Mouse (Mus musculus) heart, embryonic 15.5 days (tissue): ENCODE data around the gene Cfap36. TPM values are rescaled to one million over a fixed set of nuclear protein-coding genes. Genes with fewer than 3 reads are reported as not detected.

Source experiments
- ATAC-seq: fragments of 200-750 bp; cut with Nextera tagmentation; replicated peaks from 2 replicates; pipeline ENCODE4 v1.8.0; 2017; ENCODE audit warnings: low read depth, moderate TSS enrichment; ENCODE audit not compliant: insufficient number of reproducible peaks, insufficient read depth, low FRiP score
- H3K27ac ChIP-seq: fragments of 300-500 bp; sonication (generic); 2 replicates; pipeline ENCODE4 v1.5.1; 2015; ENCODE audit warnings: mild to moderate bottlenecking, inconsistent platforms
- H3K27me3 ChIP-seq: fragments of 300-500 bp; sonication (generic); 2 replicates; pipeline ENCODE4 v1.6.1; 2015; ENCODE audit warnings: inconsistent platforms
- H3K36me3 ChIP-seq: fragments of 300-500 bp; sonication (generic); 2 replicates; pipeline ENCODE4 v1.6.1; 2015; ENCODE audit warnings: mild to moderate bottlenecking, inconsistent platforms
- H3K4me1 ChIP-seq: fragments of 300-500 bp; sonication (generic); replicated peaks from 2 replicates; pipeline ENCODE4 v1.6.1; 2015; ENCODE audit warnings: inconsistent platforms
- H3K4me2 ChIP-seq: fragments of 300-500 bp; sonication (generic); 2 replicates; pipeline ENCODE4 v1.6.1; 2015; ENCODE audit warnings: inconsistent platforms, mild to moderate bottlenecking, moderate library complexity
- H3K4me3 ChIP-seq: fragments of 300-500 bp; sonication (generic); 2 replicates; pipeline ENCODE4 v1.5.1; 2015; ENCODE audit warnings: mild to moderate bottlenecking, inconsistent platforms
- H3K9ac ChIP-seq: fragments of 300-500 bp; sonication (generic); 2 replicates; pipeline ENCODE4 v1.6.1; 2015; ENCODE audit warnings: mild to moderate bottlenecking, inconsistent platforms
- H3K9me3 ChIP-seq: fragments of 300-500 bp; sonication (generic); replicated peaks from 2 replicates; pipeline ENCODE4 v1.6.1; 2016; ENCODE audit warnings: inconsistent platforms
- WGBS: fragments of 180-500 bp; shearing (Covaris S2); methylation state at CpG from one replicate; pipeline ENCODE4 v1.1.7; 2015; ENCODE audit warnings: mixed read lengths; 5-methylcytosine and 5-hydroxymethylcytosine counted together
- polyA plus RNA-seq: library from polyadenylated mRNA; unstranded; fragments of >200 nt; fragmentation: Nextera tagmentation; extraction: Ambion mirVana; gene quantifications from 2 replicates; pipeline ENCODE4 v1.2.1, GENCODE M21; 2015

Cfap36 gene
- polyA plus RNA-seq, 1 experiment from 2014 or later: 42.7 TPM

DNA sequence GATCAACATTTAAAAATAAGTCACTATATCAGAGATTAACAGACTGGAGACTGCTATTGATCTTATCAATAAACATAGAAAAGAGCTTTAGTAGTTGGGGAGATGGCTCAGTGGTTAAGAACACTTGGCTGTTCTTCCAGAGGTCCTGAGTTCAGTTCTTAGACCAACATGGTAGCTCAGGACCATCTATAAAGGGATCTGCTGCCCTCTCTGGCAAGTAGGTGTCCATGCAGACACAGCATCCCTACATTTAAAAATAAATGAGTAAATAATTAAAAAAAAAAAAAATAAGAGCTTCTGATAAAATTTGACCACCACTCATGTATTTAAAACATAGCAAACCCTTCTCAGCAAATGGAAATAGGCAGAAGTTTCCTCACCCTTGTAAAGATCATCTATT lies 9.2 kb downstream of the Cfap36 start:
- no peak for ATAC-seq
- peaks cover 8% of the 10 kb centered on the region; the same call in 1 of the 2 replicates for H3K36me3 ChIP-seq
- H3K9me3 ChIP-seq: no peaks in the 10 kb centered on the region
- no peak overlapping the region for H3K4me2 ChIP-seq
- no peaks in the 10 kb centered on the region for H3K27me3 ChIP-seq
- no peak overlapping the region for H3K4me3 ChIP-seq
- peaks cover 2% of the 10 kb centered on the region; the same call in 1 of the 2 replicates for H3K4me1 ChIP-seq
- no peak overlapping the region for H3K27ac ChIP-seq
- H3K9ac ChIP-seq: no peak overlapping the region

DNA sequence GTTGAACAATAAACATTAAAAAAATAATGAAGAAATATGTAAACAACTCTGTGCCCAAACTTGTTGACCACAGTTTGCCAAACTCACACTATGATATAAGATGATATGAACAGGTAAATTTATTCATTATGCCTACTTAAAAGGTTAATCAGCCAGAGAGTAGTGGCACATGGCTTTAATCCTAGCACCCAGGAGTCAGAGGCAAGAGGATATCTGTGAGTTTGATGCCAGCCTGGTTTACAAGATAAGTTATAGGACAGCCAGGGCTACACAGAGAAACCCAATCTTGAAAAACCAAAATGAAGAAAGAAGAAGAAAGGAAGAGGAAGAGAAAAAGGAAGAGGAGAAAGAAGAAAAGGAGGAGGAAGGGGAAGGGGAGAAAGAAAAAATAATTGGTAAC lies 9.8 kb downstream of the Cfap36 start:
- ATAC-seq: no peak
- no peak overlapping the region for H3K9ac ChIP-seq
- no peaks in the 10 kb centered on the region for H3K27me3 ChIP-seq
- no peak overlapping the region for H3K4me3 ChIP-seq
- H3K4me2 ChIP-seq: no peak overlapping the region
- H3K27ac ChIP-seq: no peak overlapping the region
- no peaks in the 10 kb centered on the region for H3K9me3 ChIP-seq
- peaks cover 10% of the 10 kb centered on the region; the same call in 1 of the 2 replicates for H3K36me3 ChIP-seq
- H3K4me1 ChIP-seq: peaks cover 2% of the 10 kb centered on the region; the same call in 1 of the 2 replicates

DNA sequence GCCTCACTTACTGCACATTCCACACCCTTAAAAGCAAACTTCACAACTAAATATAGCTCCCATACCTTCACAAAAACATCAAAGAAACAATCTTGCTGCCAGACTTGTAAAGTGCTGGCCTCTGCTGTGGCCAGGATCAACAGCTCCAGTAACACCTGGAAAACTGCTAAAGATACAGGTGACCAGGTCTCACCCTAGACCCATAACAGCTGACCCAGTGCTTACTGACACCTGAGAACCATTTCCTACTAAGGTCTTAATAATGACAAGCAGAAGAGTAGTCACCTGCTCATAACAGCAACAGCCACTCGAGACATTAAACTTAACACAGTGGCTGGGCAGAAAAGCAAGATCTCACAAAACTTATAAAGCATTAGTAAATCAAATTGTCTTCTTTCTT lies 13.6 kb downstream of the Cfap36 start:
- H3K4me2 ChIP-seq: no peak overlapping the region
- H3K4me1 ChIP-seq: peaks cover 2% of the 10 kb centered on the region; the same call in 1 of the 2 replicates
- ATAC-seq: no peak
- no peaks in the 10 kb centered on the region for H3K9me3 ChIP-seq
- 60% methylated on average over 1 of the region's 1 CpGs for WGBS
- no peak overlapping the region for H3K9ac ChIP-seq
- H3K4me3 ChIP-seq: no peak overlapping the region
- peaks cover 20% of the 10 kb centered on the region; the same call in 1 of the 2 replicates for H3K36me3 ChIP-seq
- H3K27me3 ChIP-seq: no peaks in the 10 kb centered on the region
- no peak overlapping the region for H3K27ac ChIP-seq

DNA sequence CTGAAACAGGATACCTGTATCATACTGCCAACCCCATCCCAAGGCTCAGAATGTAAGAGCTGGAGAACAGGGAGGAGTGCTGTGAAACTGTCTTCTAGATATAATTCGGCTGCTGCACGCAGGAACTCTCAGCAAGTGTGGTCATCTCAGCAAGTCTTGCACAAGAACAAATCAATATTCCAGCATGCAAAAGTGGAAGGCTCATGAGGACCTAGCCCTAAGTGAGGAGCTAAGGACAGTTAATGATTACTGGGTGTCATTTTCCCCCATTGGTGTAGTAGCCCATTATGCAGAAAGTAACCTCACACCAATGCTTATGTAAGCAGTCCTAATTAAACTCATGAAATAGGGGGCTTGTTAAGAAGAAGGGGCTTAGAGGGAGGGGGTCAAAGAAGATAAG lies 18.3 kb downstream of the Cfap36 start:
- H3K4me3 ChIP-seq: no peak overlapping the region
- no peaks in the 10 kb centered on the region for H3K27me3 ChIP-seq
- 93% methylated on average over 2 of the region's 2 CpGs for WGBS
- peaks cover 45% of the 10 kb centered on the region for H3K36me3 ChIP-seq
- no peak overlapping the region for H3K9ac ChIP-seq
- ATAC-seq: no peak
- no peaks in the 10 kb centered on the region; the same call in 1 of the 2 replicates for H3K4me1 ChIP-seq
- H3K9me3 ChIP-seq: no peaks in the 10 kb centered on the region
- H3K27ac ChIP-seq: no peak overlapping the region
- no peak overlapping the region for H3K4me2 ChIP-seq

DNA sequence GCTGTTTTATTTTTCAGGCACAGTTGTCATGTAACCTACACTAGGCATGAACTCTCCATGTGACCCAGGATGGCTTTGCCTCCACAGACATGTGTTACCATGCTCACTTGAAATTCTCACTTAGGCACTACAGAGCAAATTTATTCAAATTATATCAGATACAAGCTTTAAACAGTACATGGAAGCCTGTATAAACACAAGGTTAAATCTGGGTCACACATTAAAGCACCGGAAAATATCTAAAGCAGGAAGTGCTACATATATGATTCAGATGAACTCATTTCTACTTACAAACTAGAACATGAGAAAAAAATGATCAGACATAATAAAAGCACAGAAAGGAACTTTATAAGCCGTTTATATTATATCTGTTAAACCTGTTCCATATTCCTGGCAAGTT lies 22.5 kb downstream of the Cfap36 start:
- no peaks in the 10 kb centered on the region for H3K27me3 ChIP-seq

DNA sequence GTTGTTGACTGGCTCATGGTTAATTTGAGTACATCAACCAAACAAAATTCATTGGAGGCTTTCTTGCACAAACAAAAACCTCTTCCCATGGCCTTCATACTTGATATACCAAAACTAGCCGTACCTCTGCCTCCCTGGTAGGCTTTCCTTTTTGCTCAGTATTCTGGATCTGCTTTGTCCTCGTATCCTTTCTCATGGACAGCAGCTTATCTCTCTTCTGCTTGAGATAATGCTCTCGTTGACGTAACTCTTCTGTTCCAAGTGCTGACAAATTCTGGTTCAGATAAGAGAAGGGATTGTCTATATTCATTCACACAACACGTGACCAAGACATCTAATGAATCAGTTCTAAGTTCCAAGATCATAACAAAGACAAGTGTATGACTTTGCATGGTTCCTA lies 24.9 kb downstream of the Cfap36 start:
- H3K9me3 ChIP-seq: no peaks in the 10 kb centered on the region
- H3K36me3 ChIP-seq: peaks cover 60% of the 10 kb centered on the region
- WGBS: 37% methylated on average over 5 of the region's 5 CpGs
- H3K4me1 ChIP-seq: no peaks in the 10 kb centered on the region
- no peak for ATAC-seq
- no peak overlapping the region for H3K4me3 ChIP-seq
- no peak overlapping the region for H3K27ac ChIP-seq
- no peaks in the 10 kb centered on the region for H3K27me3 ChIP-seq
- H3K9ac ChIP-seq: no peak overlapping the region
- no peak overlapping the region for H3K4me2 ChIP-seq

More for the DNA sequence above, 22.5 kb downstream of the Cfap36 start:
- 90% methylated on average over 2 of the region's 2 CpGs for WGBS
- Histone ChIP-seq H3K4me3 (no peak overlapping the region), H3K9ac (no peak overlapping the region), H3K4me1 (no peaks in the 10 kb centered on the region), H3K27ac (no peak overlapping the region), H3K4me2 (no peak overlapping the region), H3K9me3 (no peaks in the 10 kb centered on the region), H3K36me3 (peaks cover 67% of the 10 kb centered on the region)
- ATAC-seq: no peak

DNA sequence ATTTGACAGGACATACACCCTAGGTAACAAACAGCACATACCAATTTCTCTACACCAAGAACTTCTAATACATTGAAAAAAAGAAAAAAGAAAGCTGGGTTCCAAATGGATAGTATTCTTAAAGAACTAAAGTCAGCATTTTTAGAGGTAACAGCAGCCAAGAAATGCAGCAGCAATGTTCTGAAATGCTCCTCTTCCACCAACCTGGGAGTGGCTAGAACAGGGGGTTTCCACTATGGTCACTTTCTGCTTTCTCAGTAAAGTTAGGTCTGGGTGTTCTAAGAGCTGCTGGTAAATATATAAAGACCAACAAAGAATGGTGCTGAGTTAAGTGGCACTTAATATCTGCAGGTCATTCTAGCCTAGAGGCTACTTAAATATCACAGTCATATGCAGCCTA lies 28.2 kb downstream of the Cfap36 start:
- Histone ChIP-seq H3K4me2 (no peak overlapping the region), H3K27me3 (no peaks in the 10 kb centered on the region), H3K4me1 (no peaks in the 10 kb centered on the region), H3K27ac (no peak overlapping the region), H3K9me3 (no peaks in the 10 kb centered on the region), H3K4me3 (no peak overlapping the region), H3K9ac (no peak overlapping the region), H3K36me3 (peaks cover 67% of the 10 kb centered on the region)
- ATAC-seq: no peak

DNA sequence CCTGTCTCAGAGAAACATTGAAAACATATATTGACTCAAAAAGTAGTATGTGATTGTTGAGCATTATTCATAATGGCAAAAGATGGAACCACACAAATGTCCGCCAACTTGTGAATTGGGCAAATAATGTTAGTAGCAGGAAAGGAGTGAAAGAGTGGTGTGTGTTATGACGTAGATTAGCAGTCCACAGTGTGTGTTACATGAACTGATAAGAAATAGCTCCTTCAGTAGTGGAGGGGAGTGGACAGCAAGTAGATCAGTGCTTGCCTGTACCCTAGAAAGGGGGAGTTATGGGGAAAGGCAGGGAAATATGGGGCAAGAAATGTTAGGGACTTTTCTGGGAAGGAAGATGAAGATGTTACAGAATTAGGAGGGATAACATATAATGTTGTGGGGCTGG lies 31.0 kb downstream of the Cfap36 start:
- no peak overlapping the region for H3K27ac ChIP-seq
- no peaks in the 10 kb centered on the region for H3K4me1 ChIP-seq
- H3K9me3 ChIP-seq: no peaks in the 10 kb centered on the region
- no peak overlapping the region for H3K4me2 ChIP-seq
- no peak overlapping the region for H3K9ac ChIP-seq
- H3K27me3 ChIP-seq: no peaks in the 10 kb centered on the region
- H3K4me3 ChIP-seq: no peak overlapping the region
- no peak for ATAC-seq
- peaks cover 63% of the 10 kb centered on the region for H3K36me3 ChIP-seq
- WGBS: 73% methylated on average over 2 of the region's 2 CpGs

DNA sequence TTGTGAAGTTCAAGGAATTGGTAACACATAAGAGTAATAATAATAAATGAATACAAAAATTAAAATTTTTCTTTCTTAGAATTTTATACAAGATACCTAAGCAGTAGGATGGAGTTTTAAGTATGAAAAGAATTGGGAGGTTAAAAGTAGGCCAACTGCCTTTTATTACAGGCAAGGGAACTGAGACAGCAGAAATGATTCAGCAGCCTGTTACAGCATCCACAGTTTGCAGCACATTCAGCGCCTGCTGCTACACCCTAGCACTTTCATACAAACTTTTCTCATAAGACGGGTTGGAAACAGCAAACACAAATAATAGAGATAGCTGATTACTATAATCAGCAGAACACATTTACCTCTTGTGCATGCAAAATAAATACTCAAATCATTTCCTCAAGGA lies 37.4 kb downstream of the Cfap36 start:
- H3K9me3 ChIP-seq: no peaks in the 10 kb centered on the region
- WGBS: 91% methylated on average over 2 of the region's 2 CpGs
- H3K4me1 ChIP-seq: no peaks in the 10 kb centered on the region
- peaks cover 36% of the 10 kb centered on the region for H3K36me3 ChIP-seq
- no peak overlapping the region for H3K9ac ChIP-seq
- no peak overlapping the region for H3K27ac ChIP-seq
- H3K4me3 ChIP-seq: no peak overlapping the region
- no peak overlapping the region for H3K4me2 ChIP-seq
- no peak for ATAC-seq
- H3K27me3 ChIP-seq: no peaks in the 10 kb centered on the region

DNA sequence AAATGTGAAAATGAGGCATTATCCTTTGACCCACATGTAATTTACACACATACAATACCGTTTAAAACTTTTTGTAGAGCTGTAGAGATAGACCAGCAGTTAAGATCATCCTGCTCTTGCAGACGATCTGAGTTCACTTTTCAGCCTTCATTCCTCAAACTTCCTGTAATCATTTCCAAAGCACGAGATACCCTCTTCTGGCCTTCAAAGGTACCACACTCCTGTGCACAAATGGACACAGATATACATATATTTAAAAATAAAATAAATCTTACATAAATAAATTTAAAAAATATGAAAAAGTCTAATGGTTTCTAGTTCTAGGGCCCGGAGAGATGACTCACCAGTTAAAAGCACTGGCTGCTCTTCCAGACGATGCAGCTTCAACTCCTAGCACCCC lies 43.6 kb downstream of the Cfap36 start:
- no peaks in the 10 kb centered on the region for H3K4me1 ChIP-seq
- no peak for ATAC-seq

DNA sequence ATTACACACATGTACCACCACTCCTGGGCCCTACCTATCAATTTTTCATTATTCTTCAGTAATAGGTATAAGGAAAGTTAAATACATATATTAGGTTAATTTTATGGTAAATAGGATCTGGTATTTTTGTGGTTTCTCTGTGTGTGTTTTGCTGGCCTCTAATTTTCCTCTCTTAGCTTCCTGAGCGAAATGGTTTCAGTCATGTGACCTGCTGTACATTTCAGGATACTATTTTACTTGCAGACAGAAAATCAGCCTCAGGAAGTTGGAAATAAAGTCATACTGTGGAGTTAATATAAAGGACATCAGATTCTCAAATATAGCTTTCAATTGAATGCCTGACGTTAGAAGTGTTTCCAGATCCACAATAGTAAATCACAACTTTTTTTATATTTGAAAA lies 58.2 kb downstream of the Cfap36 start:
- H3K27me3 ChIP-seq: no peaks in the 10 kb centered on the region
- no peak for ATAC-seq
- no peak overlapping the region for H3K9ac ChIP-seq
- peaks cover 28% of the 10 kb centered on the region for H3K36me3 ChIP-seq
- H3K4me2 ChIP-seq: no peak overlapping the region
- no peak overlapping the region for H3K27ac ChIP-seq
- H3K9me3 ChIP-seq: no peaks in the 10 kb centered on the region
- no peak overlapping the region for H3K4me3 ChIP-seq
- no peaks in the 10 kb centered on the region for H3K4me1 ChIP-seq
- WGBS: 83% methylated on average over 2 of the region's 2 CpGs

More for the DNA sequence above, 43.6 kb downstream of the Cfap36 start:
- H3K27ac ChIP-seq: no peak overlapping the region
- H3K4me3 ChIP-seq: no peak overlapping the region
- H3K9ac ChIP-seq: no peak overlapping the region
- no peak overlapping the region for H3K4me2 ChIP-seq
- peaks cover 43% of the 10 kb centered on the region for H3K36me3 ChIP-seq
- H3K9me3 ChIP-seq: no peaks in the 10 kb centered on the region
- H3K27me3 ChIP-seq: no peaks in the 10 kb centered on the region
- 81% methylated on average over 5 of the region's 5 CpGs for WGBS

DNA sequence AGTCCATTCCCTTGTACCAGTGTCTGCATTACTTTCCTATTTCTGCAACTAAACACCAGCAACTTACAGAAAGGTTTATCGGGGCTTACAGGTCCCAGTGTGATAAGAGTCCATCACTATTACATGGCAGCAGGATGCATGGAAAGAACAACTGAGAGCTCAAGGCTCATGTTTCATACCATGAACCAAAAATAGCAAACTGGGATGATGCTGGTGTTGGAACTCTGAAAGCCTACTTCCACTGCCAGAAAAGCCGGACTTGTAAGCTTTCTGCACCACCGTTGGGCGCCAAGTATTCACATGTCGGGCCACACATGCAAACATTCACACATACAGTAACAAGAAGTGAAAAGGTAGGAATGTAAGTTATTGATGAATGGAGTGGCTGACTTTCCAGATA lies 65.5 kb downstream of the Cfap36 start:
- H3K27ac ChIP-seq: peak overlapping the region; percentile 51
- H3K36me3 ChIP-seq: peaks cover 18% of the 10 kb centered on the region
- H3K4me1 ChIP-seq: peaks cover 8% of the 10 kb centered on the region
- no peak for ATAC-seq
- H3K4me2 ChIP-seq: no peak overlapping the region
- no peak overlapping the region for H3K4me3 ChIP-seq
- no peaks in the 10 kb centered on the region for H3K27me3 ChIP-seq
- H3K9me3 ChIP-seq: no peaks in the 10 kb centered on the region
- H3K9ac ChIP-seq: no peak overlapping the region
- WGBS: 46% methylated on average over 5 of the region's 5 CpGs
